Mouse (Mus musculus): ENCODE results near the gene Dmxl2. TPM values are rescaled to one million over a fixed set of nuclear protein-coding genes. Genes with fewer than 3 reads are reported as not detected.

Gene Dmxl2
- 100 to 1,000 TPM; 189 to 204 TPM for total RNA-seq (2021)

DNA sequence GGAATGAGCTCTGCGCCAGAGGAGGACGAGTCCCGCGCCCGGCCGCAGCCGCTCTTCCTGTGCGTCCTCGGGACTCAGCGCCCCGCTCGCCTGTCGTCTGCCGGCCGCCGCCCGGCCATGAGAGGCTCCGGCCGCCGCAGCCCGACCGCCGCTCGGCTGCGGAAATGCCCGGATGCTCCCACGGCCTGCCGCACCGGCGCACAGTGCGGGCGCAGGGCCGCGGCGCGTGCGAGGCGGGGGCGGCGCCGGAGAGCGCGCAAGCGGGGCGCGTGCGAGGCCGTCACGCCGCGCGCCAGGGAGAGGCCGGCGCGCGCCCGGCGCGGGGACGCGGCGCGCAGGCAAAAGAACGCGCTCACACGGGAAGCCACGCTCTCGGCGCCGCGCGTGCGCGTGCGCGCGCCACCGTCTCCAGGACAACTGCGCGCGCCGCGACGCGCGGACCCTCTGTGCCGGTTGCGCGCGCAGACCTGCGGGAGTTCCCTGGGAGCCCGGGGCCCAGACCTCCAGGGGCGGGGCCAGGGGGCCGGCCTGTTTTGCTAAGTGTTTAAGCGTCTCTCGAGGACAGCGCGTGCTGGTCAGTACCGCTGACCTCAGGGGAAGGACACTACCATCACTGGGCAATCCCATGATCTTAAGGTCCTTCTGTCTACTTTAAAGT is at the start of gene Dmxl2:
Dmxl2 (minus strand) TSS at position 174 of the 658 bp plus-strand sequence.
- intact Hi-C loops (cut with DNase I), result no loop called here
- DNase-seq (ENCODE audit: low spot score in 2 of 2), result peak; percentile 82 to 90

DNA sequence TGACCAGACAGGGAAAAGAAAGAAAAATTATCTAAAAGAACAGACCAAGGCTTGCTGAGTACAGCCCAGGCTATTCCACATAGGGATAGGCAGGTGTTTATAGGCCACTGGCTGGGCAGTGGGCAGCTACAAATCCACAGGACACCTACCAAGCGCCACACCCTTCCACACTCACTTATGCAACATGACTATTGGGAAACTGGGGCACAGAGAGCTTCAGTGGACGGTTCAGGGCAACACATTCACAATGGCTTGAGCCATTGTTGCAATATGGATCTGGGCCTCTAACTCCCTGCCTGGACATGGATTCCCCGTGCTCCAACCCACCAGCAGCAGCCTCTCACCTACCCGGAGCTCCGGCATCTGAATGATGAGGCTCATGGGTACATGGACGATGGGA is 48.0 kb upstream of the Dmxl2 start:
- intact Hi-C loops (cut with DNase I), result loop anchor here (5.0 kb wide), 1 partner anchor 107 kb away; no protein-coding TSS in a partner anchor
- no peak for DNase-seq (ENCODE audit: low spot score in 2 of 2)

DNA sequence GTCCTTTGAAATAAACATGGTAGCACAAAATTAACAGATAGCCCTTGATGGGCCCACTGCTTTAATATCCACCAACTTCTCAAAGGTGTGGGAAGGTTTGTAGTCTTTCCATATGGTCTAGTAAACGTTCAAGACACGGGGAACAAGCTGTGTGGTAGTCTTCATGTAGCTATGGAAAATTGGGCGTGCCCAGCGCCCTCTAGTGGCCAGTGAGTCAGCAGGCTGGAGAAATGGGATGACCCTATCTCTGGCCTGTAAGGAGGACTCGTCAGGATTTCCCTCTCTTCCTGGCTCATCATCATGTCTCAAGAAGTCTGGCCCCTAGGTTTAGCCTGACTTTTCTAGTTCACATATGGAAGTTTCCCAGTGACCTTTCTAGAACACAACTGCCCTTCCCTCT is 46.1 kb upstream of the Dmxl2 start:
- peak in 1 of 2 experiments; percentile 30 for DNase-seq (ENCODE audit: low spot score in 2 of 2)
- intact Hi-C loops (cut with DNase I), result loop anchor here (5.0 kb wide), 1 partner anchor 105 kb away; no protein-coding TSS in a partner anchor

DNA sequence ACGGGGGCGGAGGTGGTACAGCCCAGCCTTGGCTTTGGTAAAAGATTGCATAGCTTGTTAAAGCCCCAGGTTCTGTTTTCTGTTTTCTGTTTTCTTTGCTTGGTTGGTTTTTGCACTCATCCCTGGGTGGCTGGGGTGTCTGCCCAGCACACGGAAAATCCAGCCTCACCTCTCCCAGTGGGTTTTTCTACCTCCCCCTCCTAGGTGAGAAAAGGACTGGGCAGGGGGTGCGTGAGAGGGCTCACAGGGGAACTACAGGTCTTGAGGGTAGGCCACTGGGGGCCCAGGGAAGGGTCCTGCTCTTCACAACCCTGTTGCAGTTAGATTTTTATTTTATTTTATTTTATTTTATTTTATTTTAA is 43.5 kb upstream of the Dmxl2 start:
- intact Hi-C loops (cut with DNase I), result loop anchor here (5.0 kb wide), 1 partner anchor 103 kb away; no protein-coding TSS in a partner anchor
- no peak for DNase-seq (ENCODE audit: low spot score in 2 of 2)

DNA sequence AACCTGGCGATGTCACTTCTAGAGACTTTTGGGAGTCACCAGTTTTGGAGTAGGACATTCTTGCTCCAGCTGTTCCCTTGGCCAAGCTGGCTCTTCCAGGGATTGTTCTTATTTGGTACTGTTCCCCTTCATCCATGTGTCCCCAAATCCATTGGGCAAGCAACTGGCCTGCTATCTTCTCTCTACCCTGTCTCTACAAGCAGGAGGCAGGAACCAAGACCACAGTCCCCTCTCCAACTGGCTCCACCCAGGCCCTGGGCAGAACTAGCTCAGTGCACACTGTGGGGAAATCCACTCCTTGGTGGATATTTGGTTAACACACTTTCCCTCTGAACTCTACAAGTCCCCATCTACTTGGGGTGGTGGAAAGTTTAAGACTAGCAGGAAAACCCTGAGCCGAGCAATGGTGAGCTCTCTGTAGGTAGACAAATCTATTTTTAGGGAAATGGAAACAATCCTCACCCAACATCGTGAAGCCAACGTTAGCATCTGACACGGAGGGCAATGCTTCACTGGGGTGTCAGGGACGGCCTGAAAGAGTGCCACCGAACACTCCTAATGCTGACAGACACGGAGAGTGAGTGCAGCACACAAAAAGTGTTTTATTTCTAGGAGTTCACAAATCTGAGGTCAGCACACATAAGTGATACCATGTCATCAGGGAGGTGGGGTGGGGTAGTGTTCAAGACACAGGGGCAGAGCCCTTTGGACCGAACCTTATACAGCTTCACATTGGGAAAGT is 43.0 kb upstream of the Dmxl2 start:
- DNase-seq (ENCODE audit: low spot score in 2 of 2), result no peak
- intact Hi-C loops (cut with DNase I), result no loop called here

DNA sequence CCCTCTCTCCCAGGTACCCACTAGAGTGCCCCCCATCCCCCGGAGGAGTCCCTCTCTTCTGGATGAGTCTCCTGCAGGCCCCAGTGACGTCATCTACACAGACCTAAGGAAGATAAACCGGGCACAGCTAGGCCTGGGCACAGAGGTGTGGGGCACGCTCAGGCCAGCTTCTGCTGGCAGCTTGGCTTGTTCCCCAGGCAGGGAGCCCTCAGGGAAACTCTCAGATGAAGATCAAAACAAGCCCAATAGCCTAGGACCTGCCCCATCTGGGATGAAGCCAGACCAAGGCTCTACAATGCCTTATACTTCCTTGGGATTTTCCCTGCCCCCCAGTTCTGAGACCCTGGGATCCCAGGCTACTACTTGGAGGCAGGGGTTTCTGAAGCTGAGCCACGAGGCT is 39.4 kb upstream of the Dmxl2 start:
- no peak for DNase-seq (ENCODE audit: low spot score in 2 of 2)

DNA sequence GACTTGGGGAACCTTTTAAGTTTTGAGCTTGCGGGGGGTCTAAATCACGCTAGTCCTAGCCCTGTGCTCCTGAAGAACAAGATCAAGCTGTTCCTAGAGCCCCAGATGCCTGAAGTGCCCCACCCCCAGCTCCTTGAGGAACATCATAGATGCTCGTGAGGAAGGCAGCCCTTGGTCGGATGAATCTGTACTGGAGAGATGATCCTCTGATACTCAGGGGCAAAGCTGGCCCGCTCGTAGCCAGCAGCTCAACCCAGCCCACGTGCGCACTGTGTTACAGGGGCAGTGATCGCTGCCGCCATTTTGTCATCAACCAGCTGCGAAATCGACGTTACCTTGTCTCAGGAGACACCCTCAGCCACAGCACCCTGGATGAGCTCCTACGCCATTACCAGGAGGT is 37.3 kb upstream of the Dmxl2 start, which contains the start of gene Sh2d7:
Sh2d7 (plus strand) TSS at position 301 of the 400 bp plus-strand sequence.
- intact Hi-C loops (cut with DNase I), result no loop called here

More for the DNA sequence above, 39.4 kb upstream of the Dmxl2 start:
- intact Hi-C loops (cut with DNase I), result no loop called here

DNA sequence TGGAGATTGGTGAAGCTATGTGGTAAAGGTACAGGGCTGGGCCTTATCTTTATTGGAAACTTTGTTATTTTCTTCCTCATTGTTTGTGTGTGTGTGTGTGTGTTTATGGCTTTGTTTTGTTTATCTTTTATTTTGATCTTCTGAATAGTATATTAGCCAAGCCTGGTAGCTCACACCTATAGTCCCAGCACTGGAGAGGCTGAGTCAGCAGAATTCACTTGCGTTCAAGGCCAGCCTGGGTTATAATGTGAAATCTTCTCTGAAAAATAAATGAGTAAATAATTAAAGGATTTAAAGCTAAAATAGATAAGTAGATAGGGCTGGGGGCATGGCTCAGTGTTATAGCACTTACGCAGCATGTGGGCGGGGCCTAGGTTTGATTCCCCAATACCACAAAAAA is 36.8 kb upstream of the Dmxl2 start:
- no peak for DNase-seq (ENCODE audit: low spot score in 2 of 2)
- intact Hi-C loops (cut with DNase I), result no loop called here

More for the DNA sequence above, 37.3 kb upstream of the Dmxl2 start, which contains the start of gene Sh2d7:
- no peak for DNase-seq (ENCODE audit: low spot score in 2 of 2)

DNA sequence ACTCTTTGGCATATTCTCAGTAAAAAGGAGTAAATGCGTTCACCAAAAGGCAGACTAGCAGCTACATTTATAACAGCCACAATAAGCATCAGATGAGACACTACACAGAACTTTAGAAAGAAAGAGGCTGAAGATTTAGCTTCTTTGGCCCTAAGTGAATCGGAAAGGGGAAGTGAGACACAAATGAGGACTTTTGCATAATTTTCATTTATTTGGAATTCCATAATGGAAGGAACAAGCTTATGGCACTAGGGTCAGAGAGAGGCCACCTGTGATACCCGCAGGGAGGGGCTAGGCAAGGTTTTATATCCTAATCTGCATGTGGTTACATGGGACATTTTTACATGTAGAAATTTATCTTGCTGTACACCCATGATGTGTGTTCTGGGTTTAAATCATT is 36.1 kb upstream of the Dmxl2 start:
- DNase-seq (ENCODE audit: low spot score in 2 of 2), result no peak
- intact Hi-C loops (cut with DNase I), result no loop called here

DNA sequence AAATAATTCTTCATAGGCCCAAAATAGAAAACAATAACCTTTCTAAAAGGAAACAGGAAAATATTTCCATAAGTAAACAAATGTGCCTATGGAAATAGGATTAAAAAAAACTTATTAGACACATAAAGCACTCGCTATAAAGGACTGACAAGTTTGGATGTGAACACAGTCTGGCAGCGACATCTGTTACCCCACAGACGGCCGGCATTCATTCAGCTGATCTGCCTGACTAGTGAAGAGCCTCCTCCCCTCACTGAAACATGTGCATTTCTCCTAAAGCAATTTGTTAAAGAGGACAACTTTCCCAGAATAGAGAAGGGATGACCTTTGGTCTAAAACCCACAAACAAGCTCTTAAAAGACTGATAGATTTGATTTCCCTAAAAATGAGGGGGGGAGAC is 35.6 kb upstream of the Dmxl2 start:
- no peak for DNase-seq (ENCODE audit: low spot score in 2 of 2)
- intact Hi-C loops (cut with DNase I), result no loop called here

DNA sequence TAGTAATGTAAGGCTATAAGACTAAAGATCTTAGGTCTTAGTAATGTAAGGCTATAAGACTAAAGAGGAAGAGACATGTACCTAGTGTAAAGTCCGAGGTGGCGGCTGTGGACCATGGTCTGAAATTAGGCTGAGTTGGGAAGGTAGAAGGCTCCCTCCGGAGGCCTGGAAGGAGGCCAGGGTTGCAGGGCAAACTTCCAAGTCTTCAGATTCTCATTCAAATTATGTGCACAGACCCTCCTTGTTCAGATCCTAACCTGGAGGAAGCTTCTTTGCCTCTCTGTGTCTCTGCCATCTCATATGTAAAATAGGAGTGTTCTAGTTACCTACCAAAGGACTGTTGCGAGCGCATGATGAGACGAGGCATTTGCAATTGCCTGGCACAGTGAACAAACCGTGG is 34.8 kb upstream of the Dmxl2 start:
- intact Hi-C loops (cut with DNase I), result no loop called here
- no peak for DNase-seq (ENCODE audit: low spot score in 2 of 2)

DNA sequence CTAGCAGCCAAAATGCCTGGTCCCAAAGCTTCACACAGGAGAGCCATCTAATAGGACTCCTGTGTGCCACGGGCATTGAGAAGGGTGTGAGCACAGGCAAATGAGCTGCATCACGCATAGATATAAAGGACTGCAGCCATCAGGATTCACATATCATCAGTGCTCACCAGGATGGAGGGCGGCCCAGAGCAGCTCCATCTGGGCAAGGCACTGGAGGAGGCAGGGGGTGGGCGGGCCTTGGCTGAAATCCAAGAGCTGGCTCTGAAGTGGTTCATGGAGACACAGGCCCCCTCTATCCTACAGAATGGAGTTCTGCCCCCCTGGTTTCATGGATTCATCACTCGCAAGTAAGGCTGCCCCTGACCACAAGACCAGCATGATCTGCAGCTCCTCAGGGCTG is 32.5 kb upstream of the Dmxl2 start:
- peak; percentile 71 to 80 for DNase-seq (ENCODE audit: low spot score in 2 of 2)
- intact Hi-C loops (cut with DNase I), result no loop called here

DNA sequence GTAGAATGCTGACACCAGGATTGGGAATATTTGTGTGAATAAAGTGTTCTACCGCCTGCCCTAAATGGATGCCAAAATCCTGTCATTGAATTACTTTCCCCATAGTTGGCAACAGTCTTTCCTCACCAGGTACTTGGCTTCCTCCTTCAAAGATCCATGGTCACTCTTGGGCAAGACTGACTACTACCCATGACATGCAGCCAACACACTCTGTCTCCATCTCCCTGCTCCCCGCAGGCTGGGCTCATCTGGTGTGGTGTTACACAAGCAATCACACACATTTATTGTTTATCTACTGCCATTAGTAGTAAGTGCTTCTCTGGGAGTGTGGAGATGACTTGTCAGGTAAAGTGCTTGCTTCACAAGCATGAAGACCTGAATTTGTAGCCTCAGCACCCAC is 31.5 kb upstream of the Dmxl2 start:
- no peak for DNase-seq (ENCODE audit: low spot score in 2 of 2)
- intact Hi-C loops (cut with DNase I), result no loop called here

DNA sequence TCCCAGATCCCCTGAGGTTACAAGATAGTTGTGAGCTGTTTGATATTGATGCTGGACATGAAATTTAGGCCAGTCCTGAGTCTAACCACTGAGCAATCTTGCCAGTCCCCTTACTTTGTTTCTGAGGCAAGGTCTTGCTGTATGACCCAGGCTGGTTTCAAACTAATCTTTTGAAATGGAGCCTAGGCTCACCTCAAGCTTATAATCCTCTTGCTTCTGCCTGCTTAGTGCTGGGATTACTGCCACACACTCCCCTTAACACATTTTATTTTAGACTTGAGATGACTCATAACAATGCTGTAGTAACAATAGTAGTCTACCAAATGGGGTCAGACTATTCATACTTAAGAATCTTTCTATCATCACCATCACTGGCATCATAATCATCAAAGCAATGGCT is 30.0 kb upstream of the Dmxl2 start:
- intact Hi-C loops (cut with DNase I), result no loop called here
- DNase-seq (ENCODE audit: low spot score in 2 of 2), result no peak

DNA sequence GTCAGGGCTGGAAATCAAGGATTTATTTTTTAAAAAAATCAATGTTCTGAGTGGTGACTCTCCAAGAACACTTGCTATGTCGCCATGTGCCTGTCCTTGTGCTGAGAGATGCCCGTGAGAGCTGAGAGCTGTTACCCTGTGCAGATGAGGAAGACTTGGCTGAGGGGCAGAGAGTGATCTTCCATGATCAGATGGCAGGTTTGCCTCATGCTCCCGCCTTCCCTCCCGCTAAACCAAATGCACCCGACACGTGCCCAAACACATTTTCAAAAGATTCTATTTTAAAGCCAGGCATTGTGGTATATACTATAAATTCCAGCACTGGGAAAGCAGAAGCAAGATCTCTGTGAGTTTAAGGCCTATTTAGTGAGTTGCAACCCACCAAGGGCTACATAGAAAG is 29.4 kb upstream of the Dmxl2 start:
- intact Hi-C loops (cut with DNase I), result no loop called here

DNA sequence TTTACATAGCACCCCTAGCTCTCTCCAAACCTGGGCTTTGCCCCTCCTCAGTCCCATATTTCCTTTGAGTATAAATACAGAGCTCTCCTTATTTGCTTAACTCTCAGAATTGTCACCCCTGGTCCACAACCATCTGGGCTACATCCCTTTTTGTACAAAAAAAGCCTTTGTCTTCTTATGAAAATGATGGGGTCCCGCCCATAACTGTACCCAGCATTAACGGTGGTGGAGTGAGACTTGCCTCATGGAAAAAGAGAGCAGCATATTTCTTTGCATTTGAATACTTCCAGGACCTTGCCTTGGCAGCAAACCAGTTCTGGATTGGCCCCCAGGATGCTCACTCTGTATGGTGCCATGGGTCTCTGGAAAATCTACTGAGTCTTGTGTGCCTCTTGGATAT is 28.5 kb upstream of the Dmxl2 start:
- no peak for DNase-seq (ENCODE audit: low spot score in 2 of 2)
- intact Hi-C loops (cut with DNase I), result no loop called here

More for the DNA sequence above, 29.4 kb upstream of the Dmxl2 start:
- no peak for DNase-seq (ENCODE audit: low spot score in 2 of 2)

DNA sequence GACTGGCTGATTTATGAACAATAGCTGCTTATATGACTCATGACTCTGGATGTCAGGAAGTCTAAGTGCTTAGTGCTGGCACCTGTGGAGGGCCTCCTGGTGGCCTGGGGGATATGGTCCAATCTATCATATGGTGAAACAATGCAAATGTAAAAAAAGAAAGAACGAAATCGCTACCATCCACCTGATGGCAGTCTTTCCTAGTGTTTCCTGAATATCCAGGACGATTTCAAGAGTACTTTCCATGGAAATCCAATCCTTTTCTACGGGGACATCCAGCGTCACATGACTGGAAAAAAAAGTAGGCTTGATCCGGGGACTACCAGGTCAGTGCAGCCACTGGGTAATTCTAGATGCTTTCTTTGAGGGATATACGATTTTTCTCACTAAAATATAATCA is 26.3 kb upstream of the Dmxl2 start:
- intact Hi-C loops (cut with DNase I), result loop anchor here (2.0 kb wide), 1 partner anchor 149 kb away; no protein-coding TSS in a partner anchor
- no peak for DNase-seq (ENCODE audit: low spot score in 2 of 2)

DNA sequence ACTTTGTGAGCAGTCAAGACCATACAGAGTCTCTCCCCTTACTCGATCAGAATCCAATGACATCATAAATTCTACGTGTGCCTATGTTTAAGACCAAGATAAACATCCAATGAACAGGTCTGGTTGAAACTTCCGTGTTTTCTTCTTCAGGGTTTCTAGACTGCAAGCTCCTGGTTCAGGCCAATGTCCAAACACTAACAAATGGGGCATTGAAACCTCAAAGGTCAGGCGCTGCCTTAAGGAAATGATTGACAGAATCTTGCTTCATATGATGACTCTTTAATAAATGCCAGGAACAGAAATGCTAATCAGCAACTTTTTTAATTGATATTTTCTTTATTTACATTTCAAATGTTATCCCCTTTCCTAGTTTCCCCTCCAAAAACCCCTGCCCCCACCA is 18.9 kb upstream of the Dmxl2 start:
- DNase-seq (ENCODE audit: low spot score in 2 of 2), result no peak
- intact Hi-C loops (cut with DNase I), result no loop called here

DNA sequence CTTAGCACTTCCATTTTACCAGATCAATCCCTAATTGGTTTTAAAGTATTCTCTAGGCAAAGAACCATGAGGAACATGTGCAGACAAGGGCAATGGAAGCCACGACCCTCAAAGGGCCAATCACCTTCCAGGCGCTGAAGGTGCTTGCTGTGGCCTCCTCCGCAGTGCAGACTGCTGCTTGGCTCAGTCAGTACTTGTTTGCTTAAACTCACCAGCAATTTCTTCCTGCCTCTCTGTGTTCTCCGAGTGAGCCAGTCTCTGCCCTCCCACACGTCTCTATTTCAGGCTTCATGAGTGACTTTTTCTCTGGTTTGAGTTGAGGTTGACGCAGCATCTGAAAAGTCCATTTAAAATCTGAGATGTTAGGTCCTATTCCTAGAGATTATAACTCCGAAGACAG is 17.5 kb upstream of the Dmxl2 start:
- peak; percentile 68 to 70 for DNase-seq (ENCODE audit: low spot score in 2 of 2)

DNA sequence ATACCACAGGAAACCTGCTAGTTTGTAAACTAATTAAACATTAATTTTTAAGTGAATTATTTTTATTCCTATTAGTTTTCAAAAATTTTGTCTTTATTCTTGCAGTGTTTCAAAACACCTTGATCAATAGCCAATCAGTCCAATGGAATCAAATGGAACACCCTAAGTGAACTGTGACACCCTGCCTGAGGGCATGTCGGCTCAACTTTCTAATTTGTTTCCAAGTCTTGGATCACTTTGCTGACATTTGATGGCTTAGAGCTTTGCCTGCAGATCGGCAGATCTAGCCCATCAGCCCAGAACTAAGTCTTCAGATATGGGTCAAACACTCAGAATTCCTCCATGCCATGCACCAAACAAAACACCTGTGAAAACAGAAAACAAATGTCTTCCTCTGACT is 14.6 kb upstream of the Dmxl2 start:
- no peak for DNase-seq (ENCODE audit: low spot score in 2 of 2)
- intact Hi-C loops (cut with DNase I), result no loop called here

More for the DNA sequence above, 17.5 kb upstream of the Dmxl2 start:
- intact Hi-C loops (cut with DNase I), result no loop called here

DNA sequence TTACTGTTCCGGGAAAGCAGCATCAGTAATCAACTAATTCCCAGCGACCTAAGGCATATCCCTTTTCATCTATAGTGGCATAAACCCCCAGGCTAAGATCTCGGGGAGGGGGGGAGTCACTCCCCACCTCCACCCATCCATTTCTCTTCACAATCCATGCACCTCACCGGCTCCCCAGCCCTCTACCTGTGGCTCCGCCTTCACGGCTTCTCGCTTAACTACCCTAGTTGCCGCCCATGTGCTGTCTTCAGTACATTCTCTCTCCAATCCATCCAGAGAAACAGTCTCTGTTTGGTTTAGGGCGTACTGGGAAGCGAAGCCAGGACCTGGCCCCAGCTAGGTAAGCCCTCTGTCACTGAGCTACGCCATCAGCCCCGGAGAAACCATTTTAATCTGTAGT is 1.4 kb upstream of the Dmxl2 start:
- DNase-seq (ENCODE audit: low spot score in 2 of 2), result peak in 1 of 2 experiments; percentile 12
- intact Hi-C loops (cut with DNase I), result no loop called here
